Mouse (Mus musculus) testis, adult 2 months (tissue): ENCODE results near the gene Tcte3. TPM values are rescaled to one million over a fixed set of nuclear protein-coding genes. Genes with fewer than 3 reads are reported as not detected.
"Not testable (repeated sequence)": the region's sequence is repeated elsewhere in the genome, so short reads cannot be mapped to it uniquely, and the experiment has no call there.

Source experiments
- H3K27ac ChIP-seq: fragments of 200-500 bp; 2 replicates; pipeline ENCODE4 v1.5.1; 2012; ENCODE audit warnings: low read depth, low read length; ENCODE audit not compliant: control insufficient read depth, insufficient read depth
- H3K27me3 ChIP-seq: fragments of 200-500 bp; 2 replicates; pipeline ENCODE4 v1.6.1; 2012; ENCODE audit warnings: mild to moderate bottlenecking, low read length, moderate library complexity; ENCODE audit not compliant: control insufficient read depth, insufficient read depth
- H3K36me3 ChIP-seq: fragments of 200-500 bp; 2 replicates; pipeline ENCODE4 v1.6.1; 2012; ENCODE audit warnings: mild to moderate bottlenecking, low read length; ENCODE audit not compliant: control insufficient read depth, insufficient read depth
- H3K4me1 ChIP-seq: fragments of 200-500 bp; 2 replicates; pipeline ENCODE4 v1.6.1; 2012; ENCODE audit warnings: low read length; ENCODE audit not compliant: control insufficient read depth, insufficient read depth
- H3K4me3 ChIP-seq: fragments of 200-500 bp; 2 replicates; pipeline ENCODE4 v1.5.1; 2012; ENCODE audit warnings: low read depth, mild to moderate bottlenecking, low read length, moderate library complexity, mixed read lengths; ENCODE audit not compliant: control insufficient read depth
- polyA plus RNA-seq: library from polyadenylated mRNA; depleted of rRNA; stranded (reverse); fragments of >200 nt; gene quantifications from 2 replicates; pipeline ENCODE4 v1.2.3, GENCODE M21; 2012

The Tcte3 gene
- polyA plus RNA-seq, 1 experiment, result 777 TPM

DNA sequence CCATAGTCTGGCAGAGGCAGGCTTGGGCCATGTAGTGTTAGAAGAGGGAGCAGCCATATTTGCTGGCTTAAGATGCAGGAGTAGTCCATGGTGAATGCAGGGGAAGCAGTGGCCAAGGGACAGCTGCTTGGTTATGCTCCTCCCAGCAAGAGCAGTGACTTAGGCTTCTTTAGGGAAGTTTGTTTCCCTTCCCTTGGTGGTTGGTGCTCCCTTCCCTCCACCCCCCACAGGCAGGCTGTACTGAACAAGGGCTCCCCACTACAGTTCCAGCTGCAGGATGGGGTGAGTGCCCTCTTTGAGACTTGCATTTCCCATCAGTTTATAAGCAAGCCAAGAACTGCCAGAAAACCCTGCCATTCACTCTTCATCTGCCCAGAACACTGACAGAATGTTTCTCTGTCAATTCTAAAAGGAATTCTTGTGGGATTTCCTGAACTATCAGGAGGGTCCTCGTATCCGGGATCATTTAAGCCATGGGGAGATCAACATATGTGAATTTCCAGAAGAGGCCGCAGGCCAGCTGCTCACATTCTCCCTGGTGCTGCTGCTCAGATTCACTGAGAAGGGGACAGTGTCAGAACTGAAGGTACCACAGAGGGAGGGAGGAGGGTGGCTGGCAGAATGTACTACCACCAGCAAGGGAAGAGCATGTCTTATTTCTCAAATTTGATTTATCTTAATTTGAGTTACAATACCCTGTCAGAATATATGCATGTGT lies 19.6 kb downstream of the Tcte3 start:
- not testable (repeated sequence) for H3K27ac ChIP-seq

DNA sequence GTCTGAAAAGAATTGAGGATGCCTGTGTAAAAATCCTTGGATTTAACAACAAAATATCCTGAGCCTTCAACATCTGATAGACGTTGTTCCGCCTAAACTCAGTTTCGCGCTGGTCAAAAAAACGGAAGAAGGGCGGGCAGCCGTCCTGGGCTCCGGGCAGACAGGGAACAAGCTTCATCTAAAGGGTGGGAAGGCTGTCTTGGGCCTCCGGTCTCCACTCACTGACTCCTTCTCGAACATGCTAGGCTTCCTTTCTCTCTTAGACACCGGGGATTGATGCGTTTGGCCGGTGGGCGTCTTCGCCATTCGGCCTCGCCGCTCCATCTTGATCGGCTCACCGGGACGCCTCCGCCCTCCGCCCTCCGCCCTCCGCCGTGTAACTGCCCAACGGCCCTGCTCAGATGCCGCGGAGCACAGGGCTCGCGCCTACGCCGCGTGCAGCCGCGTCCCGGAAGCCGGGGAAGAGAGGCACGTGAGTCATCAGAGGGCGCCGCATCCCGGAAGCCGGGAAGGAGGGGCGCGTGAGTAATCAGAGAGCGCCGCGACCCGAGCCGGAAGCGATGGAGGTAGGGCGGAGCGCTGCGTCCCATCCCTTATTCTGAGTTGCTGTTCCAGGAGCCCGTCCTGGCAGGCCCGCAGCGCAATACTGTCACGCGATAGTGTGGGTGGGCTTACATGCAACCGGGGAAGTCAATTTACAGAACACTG lies 31.4 kb downstream of the Tcte3 start, which contains the start of gene Gm3435:
Gene Gm3435 (plus strand): TSS at position 471 of the 708 bp plus-strand sequence.
- not testable (repeated sequence) for H3K4me1 ChIP-seq, H3K4me3 ChIP-seq, H3K36me3 ChIP-seq, H3K27me3 ChIP-seq, H3K27ac ChIP-seq

More for the DNA sequence above, 19.6 kb downstream of the Tcte3 start:
- H3K4me3 ChIP-seq, H3K27me3 ChIP-seq, H3K4me1 ChIP-seq, H3K36me3 ChIP-seq: not testable (repeated sequence)

- H3K4me3 ChIP-seq, H3K27ac ChIP-seq, H3K4me1 ChIP-seq, H3K36me3 ChIP-seq, H3K27me3 ChIP-seq: not testable (repeated sequence)
Observed at GRCm38 (mm10) chr17:15009088-15009487, 32.2 kb downstream of the Tcte3 start.

DNA sequence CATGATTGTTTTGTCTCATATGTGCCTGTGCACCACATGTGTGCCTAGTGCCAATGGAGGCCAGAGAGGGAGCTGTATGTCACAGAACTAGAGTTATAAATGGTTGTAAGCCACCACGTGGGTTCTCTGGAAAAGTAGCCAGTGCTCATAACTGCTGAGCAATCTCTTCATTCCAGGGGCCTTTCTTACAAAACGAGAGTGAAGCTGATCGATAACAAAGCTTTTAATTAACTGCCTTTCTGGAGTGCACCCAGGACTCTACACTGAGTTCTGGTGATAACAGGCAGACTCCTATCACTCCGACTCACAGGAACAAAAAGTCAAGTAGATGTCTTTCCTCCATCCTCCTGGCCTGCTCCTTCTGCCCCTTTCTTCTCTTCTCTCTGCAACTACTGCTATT lies 41.2 kb downstream of the Tcte3 start:
- not testable (repeated sequence) for H3K27ac ChIP-seq, H3K36me3 ChIP-seq, H3K4me1 ChIP-seq, H3K4me3 ChIP-seq, H3K27me3 ChIP-seq

DNA sequence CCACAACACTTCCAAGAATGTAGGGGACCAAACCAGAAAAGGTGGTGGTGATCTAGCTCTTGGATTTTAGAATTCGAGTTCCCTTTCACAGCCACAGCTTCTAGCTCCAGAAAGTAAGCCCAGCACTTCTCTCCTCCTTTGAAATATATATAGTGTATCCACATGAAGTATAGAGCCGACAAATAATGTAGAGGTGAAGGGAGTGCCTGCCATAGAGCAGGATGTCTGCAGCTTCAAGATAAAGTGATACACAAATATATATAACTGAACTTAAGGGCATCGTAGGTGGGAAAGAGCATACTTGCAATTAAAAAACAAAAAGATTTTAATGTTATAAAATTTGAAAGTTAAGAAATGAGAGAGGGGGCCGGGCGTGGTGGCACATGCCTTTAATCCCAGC lies 47.1 kb downstream of the Tcte3 start:
- H3K27me3 ChIP-seq, H3K4me3 ChIP-seq, H3K27ac ChIP-seq, H3K4me1 ChIP-seq, H3K36me3 ChIP-seq: not testable (repeated sequence)

DNA sequence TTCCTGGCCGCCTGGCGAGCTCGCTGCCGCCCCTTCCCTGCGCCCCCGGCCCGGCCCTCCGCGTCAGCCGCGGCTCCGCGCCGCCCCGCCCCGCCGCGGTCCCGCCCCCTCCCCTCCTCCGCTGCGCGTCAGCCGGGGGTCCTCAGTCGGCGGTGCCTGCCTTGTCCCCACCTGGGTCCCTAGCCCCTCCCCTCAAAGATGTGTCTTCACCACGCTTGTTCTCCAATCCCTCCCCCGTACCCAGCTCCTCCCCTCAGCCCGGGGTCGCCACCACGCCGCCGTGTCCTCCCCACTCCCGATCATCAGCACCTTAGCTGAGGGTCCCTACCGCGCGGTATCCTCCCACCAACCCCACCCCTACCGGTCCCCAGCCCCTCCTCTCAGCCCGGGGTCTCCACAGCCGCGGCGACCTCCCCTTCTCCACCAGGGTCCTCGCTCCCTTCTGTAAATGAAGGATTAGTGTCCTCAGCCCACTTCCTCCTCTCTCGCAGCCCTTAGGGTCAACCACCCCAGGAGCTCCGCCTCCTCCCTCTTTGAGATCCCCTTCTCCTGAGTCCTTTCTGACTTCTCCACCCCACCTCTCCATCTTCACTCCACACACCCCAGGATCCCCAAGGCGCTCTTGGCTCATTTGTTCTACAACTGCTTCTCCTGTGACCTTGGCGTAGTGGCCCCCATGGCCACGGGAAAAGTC lies 48.0 kb downstream of the Tcte3 start:
- H3K27me3 ChIP-seq, H3K4me1 ChIP-seq, H3K27ac ChIP-seq, H3K4me3 ChIP-seq, H3K36me3 ChIP-seq: not testable (repeated sequence)

GRCm38 (mm10) chr17:14992522-14993138 lies 48.7 kb downstream of the Tcte3 start:
- not testable (repeated sequence) for H3K27ac ChIP-seq, H3K27me3 ChIP-seq, H3K4me1 ChIP-seq, H3K36me3 ChIP-seq, H3K4me3 ChIP-seq

DNA sequence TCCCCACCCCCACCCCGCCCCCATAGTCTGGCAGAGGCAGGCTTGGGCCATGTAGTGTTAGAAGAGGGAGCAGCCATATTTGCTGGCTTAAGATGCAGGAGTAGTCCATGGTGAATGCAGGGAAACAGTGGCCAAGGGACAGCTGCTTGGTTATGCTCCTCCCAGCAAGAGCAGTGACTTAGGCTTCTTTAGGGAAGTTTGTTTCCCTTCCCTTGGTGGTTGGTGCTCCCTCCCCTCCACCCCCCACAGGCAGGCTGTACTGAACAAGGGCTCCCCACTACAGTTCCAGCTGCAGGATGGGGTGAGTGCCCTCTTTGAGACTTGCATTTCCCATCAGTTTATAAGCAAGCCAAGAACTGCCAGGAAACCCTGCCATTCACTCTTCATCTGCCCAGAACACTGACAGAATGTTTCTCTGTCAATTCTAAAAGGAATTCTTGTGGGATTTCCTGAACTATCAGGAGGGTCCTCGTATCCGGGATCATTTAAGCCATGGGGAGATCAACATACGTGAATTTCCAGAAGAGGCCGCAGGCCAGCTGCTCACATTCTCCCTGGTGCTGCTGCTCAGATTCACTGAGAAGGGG lies 51.1 kb downstream of the Tcte3 start:
- not testable (repeated sequence) for H3K4me3 ChIP-seq, H3K36me3 ChIP-seq, H3K27ac ChIP-seq, H3K27me3 ChIP-seq, H3K4me1 ChIP-seq

DNA sequence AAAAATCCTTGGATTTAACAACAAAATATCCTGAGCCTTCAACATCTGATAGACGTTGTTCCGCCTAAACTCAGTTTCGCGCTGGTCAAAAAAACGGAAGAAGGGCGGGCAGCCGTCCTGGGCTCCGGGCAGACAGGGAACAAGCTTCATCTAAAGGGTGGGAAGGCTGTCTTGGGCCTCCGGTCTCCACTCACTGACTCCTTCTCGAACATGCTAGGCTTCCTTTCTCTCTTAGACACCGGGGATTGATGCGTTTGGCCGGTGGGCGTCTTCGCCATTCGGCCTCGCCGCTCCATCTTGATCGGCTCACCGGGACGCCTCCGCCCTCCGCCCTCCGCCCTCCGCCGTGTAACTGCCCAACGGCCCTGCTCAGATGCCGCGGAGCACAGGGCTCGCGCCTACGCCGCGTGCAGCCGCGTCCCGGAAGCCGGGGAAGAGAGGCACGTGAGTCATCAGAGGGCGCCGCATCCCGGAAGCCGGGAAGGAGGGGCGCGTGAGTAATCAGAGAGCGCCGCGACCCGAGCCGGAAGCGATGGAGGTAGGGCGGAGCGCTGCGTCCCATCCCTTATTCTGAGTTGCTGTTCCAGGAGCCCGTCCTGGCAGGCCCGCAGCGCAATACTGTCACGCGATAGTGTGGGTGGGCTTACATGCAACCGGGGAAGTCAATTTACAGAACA lies 62.8 kb downstream of the Tcte3 start, which contains the start of the genes 9030025P20Rik and Gm3417:
Gene 9030025P20Rik (plus strand): TSS at position 107 of the 677 bp plus-strand sequence.
Gene Gm3417 (minus strand): TSS at position 429 of the 677 bp plus-strand sequence.
- H3K4me3 ChIP-seq, result not testable (repeated sequence)

DNA sequence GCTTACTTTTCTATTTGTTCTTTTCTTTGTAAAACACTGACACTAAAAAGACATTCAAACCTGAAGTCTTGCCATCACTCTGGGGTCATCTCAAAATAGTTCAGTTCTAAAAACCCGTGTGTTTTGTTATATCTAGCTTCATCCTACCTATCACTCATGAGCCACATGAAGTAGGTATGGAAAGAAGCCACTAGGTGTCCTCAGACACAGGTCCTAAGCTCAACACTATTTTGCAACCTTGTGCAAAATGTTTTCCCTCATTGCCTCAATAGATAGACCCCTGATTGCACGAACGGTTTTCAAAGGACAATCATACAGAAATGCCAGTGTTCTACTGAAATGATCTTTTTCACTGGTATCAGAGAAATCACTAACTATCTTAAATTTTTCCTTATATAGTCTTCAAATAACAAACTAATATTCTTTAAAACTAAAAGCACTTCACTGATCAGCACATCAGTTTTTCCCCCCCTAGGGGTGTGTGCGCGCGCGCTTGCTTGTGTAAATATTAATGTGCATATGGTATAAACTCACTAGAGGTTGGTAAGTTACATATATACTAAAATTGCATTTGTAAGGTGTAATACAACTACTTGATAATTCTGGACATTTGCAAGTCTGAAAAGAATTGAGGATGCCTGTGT lies 63.4 kb downstream of the Tcte3 start:
- H3K4me3 ChIP-seq, H3K4me1 ChIP-seq, H3K36me3 ChIP-seq, H3K27me3 ChIP-seq, H3K27ac ChIP-seq: not testable (repeated sequence)

More for the DNA sequence above, 62.8 kb downstream of the Tcte3 start, which contains the start of the genes 9030025P20Rik and Gm3417:
- H3K27ac ChIP-seq, H3K4me1 ChIP-seq, H3K27me3 ChIP-seq, H3K36me3 ChIP-seq: not testable (repeated sequence)
